Mouse (Mus musculus) T-cell, adult 2 months (primary cell): Measurements from ENCODE around the gene Gm10644.

ENCODE experiments used
- DNase-seq: peaks from one replicate; pipeline ENCODE4 v3.0.0; 2022; ENCODE audit warnings: low spot score

Gm10644 gene

GRCm38 (mm10) chr8:83897211-83897610 lies 57.8 kb downstream of the Gm10644 start:
- DNase-seq, result peak; percentile 43

GRCm38 (mm10) chr8:83896461-83896860 lies 58.5 kb downstream of the Gm10644 start:
- DNase-seq, result no peak

- DNase-seq, result peak; percentile 57
These were observed 59.1 kb downstream of the Gm10644 start for GRCm38 (mm10) chr8:83895894-83896293.

GRCm38 (mm10) chr8:83893915-83894314 lies 61.1 kb downstream of the Gm10644 start:
- DNase-seq, result peak; percentile 79

GRCm38 (mm10) chr8:83892061-83892460 lies 62.9 kb downstream of the Gm10644 start:
- DNase-seq, result no peak

GRCm38 (mm10) chr8:83888409-83888808 lies 66.6 kb downstream of the Gm10644 start:
- DNase-seq, result no peak
